Mouse (Mus musculus): ENCODE results near the gene Myh14. TPM values are rescaled to one million over a fixed set of nuclear protein-coding genes. Genes with fewer than 3 reads are reported as not detected.

Myh14 gene
- polyA plus RNA-seq, 1 experiment from 2014 or later = 2.2 TPM

GRCm38 (mm10) chr7:44701921-44702320 lies 31.3 kb upstream of the Myh14 start:
- ATAC-seq (ENCODE audit: insufficient read depth, low FRiP score, low TSS enrichment) (peak; percentile 53), DNase-seq (ENCODE audit: low spot score) (peak; percentile 32)
- Histone ChIP-seq H3K36me3 (ENCODE audit: control insufficient read depth, insufficient read depth, low read length) (no peaks in the 10 kb centered on the region), H3K9me3 (ENCODE audit: control insufficient read depth, low read length) (no peaks in the 10 kb centered on the region), H3K4me1 (ENCODE audit: control insufficient read depth, insufficient read depth, low read length) (no peaks in the 10 kb centered on the region), H3K9ac (ENCODE audit: low read length) (no peak overlapping the region), H3K27ac (ENCODE audit: low read depth, low read length) (no peak overlapping the region), H3K4me2 (ENCODE audit: low read depth) (no peak overlapping the region), H3K4me3 (ENCODE audit: low read depth, low read length) (no peak overlapping the region), H3K27me3 (ENCODE audit: control insufficient read depth, insufficient read depth, low read length) (no peaks in the 10 kb centered on the region)
- WGBS = 10% methylated on average over 6 of the region's 6 CpGs

GRCm38 (mm10) chr7:44697980-44698379 lies 27.3 kb upstream of the Myh14 start:
- WGBS = 60% methylated on average over 7 of the region's 7 CpGs
- Histone ChIP-seq H3K27me3 (ENCODE audit: control insufficient read depth, insufficient read depth, low read length) (no peaks in the 10 kb centered on the region), H3K4me2 (ENCODE audit: low read depth) (no peak overlapping the region), H3K27ac (ENCODE audit: low read depth, low read length) (no peak overlapping the region), H3K4me3 (ENCODE audit: low read depth, low read length) (no peak overlapping the region), H3K36me3 (ENCODE audit: control insufficient read depth, insufficient read depth, low read length) (no peaks in the 10 kb centered on the region), H3K9ac (ENCODE audit: low read length) (no peak overlapping the region), H3K4me1 (ENCODE audit: control insufficient read depth, insufficient read depth, low read length) (no peaks in the 10 kb centered on the region), H3K9me3 (ENCODE audit: control insufficient read depth, low read length) (no peaks in the 10 kb centered on the region)
- no peak for DNase-seq (ENCODE audit: low spot score)
- no peak for ATAC-seq (ENCODE audit: insufficient read depth, low FRiP score, low TSS enrichment)

- DNase-seq (ENCODE audit: low spot score) = peak; percentile 25
- Histone ChIP-seq H3K36me3 (ENCODE audit: control insufficient read depth, insufficient read depth, low read length) (no peaks in the 10 kb centered on the region), H3K27me3 (ENCODE audit: control insufficient read depth, insufficient read depth, low read length) (no peaks in the 10 kb centered on the region), H3K9me3 (ENCODE audit: control insufficient read depth, low read length) (no peaks in the 10 kb centered on the region), H3K27ac (ENCODE audit: low read depth, low read length) (no peak overlapping the region), H3K9ac (ENCODE audit: low read length) (no peak overlapping the region), H3K4me1 (ENCODE audit: control insufficient read depth, insufficient read depth, low read length) (no peaks in the 10 kb centered on the region), H3K4me3 (ENCODE audit: low read depth, low read length) (no peak overlapping the region), H3K4me2 (ENCODE audit: low read depth) (0 out of 2 replicates have a peak overlapping the region, but pooled peaks have one; percentile 5)
- WGBS = 16% methylated on average over 19 of the region's 20 CpGs
- no peak for ATAC-seq (ENCODE audit: insufficient read depth, low FRiP score, low TSS enrichment)
Measured at GRCm38 (mm10) chr7:44697191-44697710, 26.6 kb upstream of the Myh14 start.

- Histone ChIP-seq H3K4me3 (ENCODE audit: low read depth, low read length) (no peak overlapping the region), H3K9ac (ENCODE audit: low read length) (no peak overlapping the region), H3K36me3 (ENCODE audit: control insufficient read depth, insufficient read depth, low read length) (no peaks in the 10 kb centered on the region), H3K4me2 (ENCODE audit: low read depth) (no peak overlapping the region), H3K9me3 (ENCODE audit: control insufficient read depth, low read length) (no peaks in the 10 kb centered on the region), H3K4me1 (ENCODE audit: control insufficient read depth, insufficient read depth, low read length) (no peaks in the 10 kb centered on the region), H3K27me3 (ENCODE audit: control insufficient read depth, insufficient read depth, low read length) (no peaks in the 10 kb centered on the region), H3K27ac (ENCODE audit: low read depth, low read length) (no peak overlapping the region)
- ATAC-seq (ENCODE audit: insufficient read depth, low FRiP score, low TSS enrichment) (no peak), DNase-seq (ENCODE audit: low spot score) (no peak)
- WGBS = 89% methylated on average over 4 of the region's 4 CpGs
Measured at GRCm38 (mm10) chr7:44695223-44695622, 24.6 kb upstream of the Myh14 start.

DNA sequence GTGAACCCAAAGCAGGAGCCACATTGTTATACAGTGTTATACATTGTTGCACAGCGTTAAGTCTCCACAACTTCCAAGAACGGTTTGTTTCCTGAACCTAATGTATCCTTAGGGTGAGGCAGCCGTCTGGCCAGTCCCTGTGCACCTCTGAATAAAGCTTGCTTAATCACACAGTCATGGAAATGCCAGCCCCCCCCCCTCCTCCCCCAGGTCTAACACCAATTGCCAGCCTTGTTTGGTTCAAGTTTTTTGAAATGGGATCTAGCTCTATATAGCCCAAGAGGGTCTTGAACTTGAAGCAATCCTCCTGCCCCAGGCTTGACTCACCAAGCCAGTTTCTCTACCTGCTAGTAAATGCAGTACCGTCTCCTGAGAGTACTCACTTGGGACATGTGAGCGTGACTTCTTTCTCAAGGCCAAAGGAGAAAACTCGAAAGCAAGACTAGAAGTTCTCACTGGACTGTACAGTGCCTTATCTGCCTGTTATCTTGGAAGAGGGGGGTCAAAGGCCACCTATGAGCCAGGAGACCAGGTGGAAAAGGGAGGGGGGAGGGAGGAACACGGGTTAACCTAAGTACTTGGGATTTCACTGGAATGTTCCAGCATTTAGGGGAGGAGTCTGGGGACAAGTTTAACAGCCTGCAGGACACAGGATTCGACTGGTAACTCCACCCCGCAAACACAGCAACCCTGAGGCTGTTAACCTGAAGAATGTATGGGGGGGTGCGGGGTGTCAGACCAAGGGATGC lies 23.0 kb upstream of the Myh14 start:
- DNase-seq (ENCODE audit: low spot score) (no peak), ATAC-seq (ENCODE audit: insufficient read depth, low FRiP score, low TSS enrichment) (no peak)
- H3K27me3 ChIP-seq (ENCODE audit: control insufficient read depth, insufficient read depth, low read length) = no peaks in the 10 kb centered on the region
- H3K9me3 ChIP-seq (ENCODE audit: control insufficient read depth, low read length) = no peaks in the 10 kb centered on the region
- H3K36me3 ChIP-seq (ENCODE audit: control insufficient read depth, insufficient read depth, low read length) = no peaks in the 10 kb centered on the region
- no peak overlapping the region for H3K4me2 ChIP-seq (ENCODE audit: low read depth)
- no peaks in the 10 kb centered on the region for H3K4me1 ChIP-seq (ENCODE audit: control insufficient read depth, insufficient read depth, low read length)
- H3K4me3 ChIP-seq (ENCODE audit: low read depth, low read length) = no peak overlapping the region
- H3K27ac ChIP-seq (ENCODE audit: low read depth, low read length) = no peak overlapping the region
- WGBS = 86% methylated on average over 10 of the region's 10 CpGs
- H3K9ac ChIP-seq (ENCODE audit: low read length) = no peak overlapping the region

GRCm38 (mm10) chr7:44689331-44689730 lies 18.7 kb upstream of the Myh14 start:
- Histone ChIP-seq H3K27ac (ENCODE audit: low read depth, low read length) (no peak overlapping the region), H3K4me1 (ENCODE audit: control insufficient read depth, insufficient read depth, low read length) (no peaks in the 10 kb centered on the region), H3K4me3 (ENCODE audit: low read depth, low read length) (no peak overlapping the region), H3K27me3 (ENCODE audit: control insufficient read depth, insufficient read depth, low read length) (no peaks in the 10 kb centered on the region), H3K9me3 (ENCODE audit: control insufficient read depth, low read length) (no peaks in the 10 kb centered on the region), H3K36me3 (ENCODE audit: control insufficient read depth, insufficient read depth, low read length) (no peaks in the 10 kb centered on the region), H3K4me2 (ENCODE audit: low read depth) (no peak overlapping the region), H3K9ac (ENCODE audit: low read length) (no peak overlapping the region)
- DNase-seq (ENCODE audit: low spot score) (no peak), ATAC-seq (ENCODE audit: insufficient read depth, low FRiP score, low TSS enrichment) (no peak)
- WGBS = 89% methylated on average over 7 of the region's 7 CpGs

DNA sequence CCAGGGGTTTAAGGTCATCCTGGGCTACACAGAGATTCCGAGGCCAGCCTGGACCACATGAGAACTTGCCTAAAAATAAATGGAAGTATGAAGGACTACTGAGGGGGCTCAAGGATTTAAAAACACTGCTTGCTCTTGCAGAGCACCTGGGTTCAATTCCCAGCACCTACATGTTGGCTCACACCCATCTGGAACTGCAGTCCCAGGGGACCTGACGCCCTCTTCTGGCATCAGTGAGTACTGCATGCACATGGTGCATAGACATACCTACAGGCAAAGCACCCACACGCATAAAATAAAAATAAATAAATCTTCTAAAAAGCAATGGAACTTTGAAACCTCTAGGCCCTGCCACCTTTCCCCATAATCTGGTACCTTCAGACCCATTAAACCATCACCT lies 18.2 kb upstream of the Myh14 start:
- H3K9ac ChIP-seq (ENCODE audit: low read length) = no peak overlapping the region
- no peak overlapping the region for H3K4me2 ChIP-seq (ENCODE audit: low read depth)
- H3K27ac ChIP-seq (ENCODE audit: low read depth, low read length) = no peak overlapping the region
- H3K4me1 ChIP-seq (ENCODE audit: control insufficient read depth, insufficient read depth, low read length) = no peaks in the 10 kb centered on the region
- DNase-seq (ENCODE audit: low spot score) = no peak
- no peaks in the 10 kb centered on the region for H3K27me3 ChIP-seq (ENCODE audit: control insufficient read depth, insufficient read depth, low read length)
- no peak overlapping the region for H3K4me3 ChIP-seq (ENCODE audit: low read depth, low read length)
- no peaks in the 10 kb centered on the region for H3K36me3 ChIP-seq (ENCODE audit: control insufficient read depth, insufficient read depth, low read length)
- no peaks in the 10 kb centered on the region for H3K9me3 ChIP-seq (ENCODE audit: control insufficient read depth, low read length)
- WGBS = 74% methylated on average over 3 of the region's 3 CpGs
- ATAC-seq (ENCODE audit: insufficient read depth, low FRiP score, low TSS enrichment) = no peak

- Histone ChIP-seq H3K4me2 (ENCODE audit: low read depth) (no peak overlapping the region), H3K27me3 (ENCODE audit: control insufficient read depth, insufficient read depth, low read length) (no peaks in the 10 kb centered on the region), H3K9ac (ENCODE audit: low read length) (no peak overlapping the region), H3K9me3 (ENCODE audit: control insufficient read depth, low read length) (0 out of 2 replicates have a peak, but pooled peaks cover under 1% of the 10 kb centered on the region), H3K36me3 (ENCODE audit: control insufficient read depth, insufficient read depth, low read length) (no peaks in the 10 kb centered on the region), H3K4me1 (ENCODE audit: control insufficient read depth, insufficient read depth, low read length) (no peaks in the 10 kb centered on the region), H3K27ac (ENCODE audit: low read depth, low read length) (no peak overlapping the region), H3K4me3 (ENCODE audit: low read depth, low read length) (no peak overlapping the region)
- no peak for DNase-seq (ENCODE audit: low spot score)
- 71% methylated on average over 17 of the region's 17 CpGs for WGBS
- ATAC-seq (ENCODE audit: insufficient read depth, low FRiP score, low TSS enrichment) = no peak
Measured at GRCm38 (mm10) chr7:44685531-44686402, 15.1 kb upstream of the Myh14 start.

Data from neural tube, embryonic 11.5 days (tissue).